Mouse (Mus musculus) E14TG2a.4 (cell line): ENCODE measurements around the gene Bub1.

Experiments
- CTCF ChIP-seq: conservative IDR thresholded peaks from 2 replicates; pipeline ENCODE4 v1.5.1; 2014; ENCODE audit warnings: low read length
- NANOG ChIP-seq: IDR thresholded peaks from 2 replicates; pipeline ENCODE4 v1.6.1; 2014; ENCODE audit warnings: borderline replicate concordance, low read length, mixed read lengths

DNA sequence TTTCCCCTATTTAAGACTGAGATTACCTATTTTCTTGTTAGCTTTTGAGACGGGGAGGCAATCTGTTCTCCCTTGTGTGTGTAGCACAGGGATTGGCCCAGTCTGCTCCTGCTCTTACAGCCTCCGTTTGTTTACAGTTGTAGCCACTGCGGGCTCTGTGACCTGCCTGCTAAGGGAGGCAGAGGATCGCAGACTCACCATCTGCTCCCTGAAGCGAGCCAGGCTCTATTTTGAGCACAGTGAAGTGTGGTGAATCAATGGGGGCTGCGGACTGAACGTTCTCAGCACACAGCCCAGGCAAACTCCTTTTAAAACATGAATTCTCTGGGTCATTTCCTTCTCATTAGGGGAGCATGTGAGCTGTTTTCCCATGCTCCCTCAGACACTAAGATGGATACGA is 74.5 kb downstream of the Bub1 start:
- TF ChIP-seq CTCF (no peak), NANOG (no peak)
